Mouse (Mus musculus) MEL (cell line): ENCODE data around the gene Nhlrc4. TPM values are rescaled to one million over a fixed set of nuclear protein-coding genes. Genes with fewer than 3 reads are reported as not detected.

Experiments
- DNase-seq: peaks from one replicate; pipeline ENCODE4 v3.0.0; 2011; ENCODE audit warnings: low read depth, low spot score
- H3K27ac ChIP-seq: 2 replicates; pipeline ENCODE4 v1.5.1; 2012; ENCODE audit warnings: low read depth, mild to moderate bottlenecking, control low read depth, low read length, moderate library complexity; ENCODE audit not compliant: control insufficient read depth
- H3K27me3 ChIP-seq, 2 experiments: fragments of 150-350 bp in 1 of 2; sonication (generic) in 1 of 2; 2 replicates each; pipeline ENCODE4 v1.6.1; 2012; ENCODE audit warnings: low read length in 2 of 2, mild to moderate bottlenecking in 2 of 2, improper control_type of control experiment in 1 of 2, moderate library complexity in 1 of 2; ENCODE audit not compliant: insufficient read depth in 2 of 2, control insufficient read depth in 1 of 2
- H3K36me3 ChIP-seq, 2 experiments: 2 replicates each; pipeline ENCODE4 v1.6.1; 2012 to 2014; ENCODE audit warnings: low read length in 2 of 2, improper control_type of control experiment in 1 of 2, inconsistent platforms in 1 of 2, mild to moderate bottlenecking in 1 of 2; ENCODE audit not compliant: insufficient read depth in 2 of 2, control insufficient read depth in 1 of 2
- H3K4me1 ChIP-seq, 2 experiments: fragments of 150-350 bp in 1 of 2; sonication (generic) in 1 of 2; 2 replicates each; pipeline ENCODE4 v1.6.1; 2012; ENCODE audit warnings: low read length in 2 of 2, improper control_type of control experiment in 1 of 2, mild to moderate bottlenecking in 1 of 2; ENCODE audit not compliant: insufficient read depth in 2 of 2, control insufficient read depth in 1 of 2
- H3K4me3 ChIP-seq, 2 experiments: fragments of 150-350 bp in 1 of 2; sonication (generic) in 1 of 2; 2 replicates each; pipeline ENCODE4 v1.5.1; 2012; ENCODE audit warnings: low read depth in 2 of 2, low read length in 2 of 2, mild to moderate bottlenecking in 2 of 2, moderate library complexity in 2 of 2, control low read depth in 1 of 2, improper control_type of control experiment in 1 of 2; ENCODE audit not compliant: control insufficient read depth in 1 of 2, insufficient read depth in 1 of 2
- H3K79me2 ChIP-seq: 2 replicates; pipeline ENCODE4 v1.6.1; 2012; ENCODE audit warnings: mild to moderate bottlenecking, low read length, moderate library complexity; ENCODE audit not compliant: control insufficient read depth, poor library complexity, insufficient read depth
- H3K9ac ChIP-seq: 2 replicates; pipeline ENCODE4 v1.6.1; 2012; ENCODE audit warnings: low read depth, mild to moderate bottlenecking, control low read depth, low read length, moderate library complexity; ENCODE audit not compliant: control insufficient read depth, poor library complexity, severe bottlenecking
- H3K9me3 ChIP-seq: fragments of 150-350 bp; sonication (generic); replicated peaks from 2 replicates; pipeline ENCODE4 v1.6.1; 2012; ENCODE audit warnings: mild to moderate bottlenecking, low read length, improper control_type of control experiment, moderate library complexity; ENCODE audit not compliant: insufficient read depth
- BHLHE40 ChIP-seq: IDR thresholded peaks from 2 replicates; pipeline ENCODE4 v1.6.1; 2012; ENCODE audit warnings: low read depth, mild to moderate bottlenecking, inconsistent platforms, low read length, improper control_type of control experiment, borderline replicate concordance
- CTCF ChIP-seq, 3 experiments: IDR thresholded peaks in 2 of 3; conservative IDR thresholded peaks in 1 of 3; 2 replicates each; pipeline ENCODE4 v1.5.1; 2011 to 2012; ENCODE audit warnings: low read length in 3 of 3, low read depth in 2 of 3, mild to moderate bottlenecking in 2 of 3, improper control_type of control experiment in 1 of 3, inconsistent platforms in 1 of 3, mixed read lengths in 1 of 3, moderate library complexity in 1 of 3; ENCODE audit not compliant: control insufficient read depth in 1 of 3, insufficient read depth in 1 of 3, poor library complexity in 1 of 3, severe bottlenecking in 1 of 3
- E2F4 ChIP-seq: IDR thresholded peaks from 2 replicates; pipeline ENCODE4 v1.6.1; 2011; ENCODE audit warnings: low read depth, low read length, improper control_type of control experiment, borderline replicate concordance
- KAT2A ChIP-seq: conservative IDR thresholded peaks from 2 replicates; pipeline ENCODE4 v1.6.1; 2012; ENCODE audit warnings: low read depth, low read length, improper control_type of control experiment, inconsistent platforms
- MAZ ChIP-seq: IDR thresholded peaks from 2 replicates; pipeline ENCODE4 v1.6.1; 2012; ENCODE audit warnings: low read depth, mild to moderate bottlenecking, inconsistent platforms, low read length, improper control_type of control experiment
- MXI1 ChIP-seq: IDR thresholded peaks from 2 replicates; pipeline ENCODE4 v1.6.1; 2011; ENCODE audit warnings: mild to moderate bottlenecking, low read depth, low read length, improper control_type of control experiment
- SIN3A ChIP-seq: IDR thresholded peaks from 2 replicates; pipeline ENCODE4 v1.6.1; 2012; ENCODE audit warnings: low read length, improper control_type of control experiment, inconsistent platforms
- TAL1 ChIP-seq: IDR thresholded peaks from 2 replicates; pipeline ENCODE4 v1.6.1; 2012; ENCODE audit warnings: mild to moderate bottlenecking, inconsistent platforms, low read length, moderate library complexity, mixed read lengths
- TCF12 ChIP-seq: IDR thresholded peaks from 2 replicates; pipeline ENCODE4 v1.6.1; 2014; ENCODE audit warnings: low read depth, mild to moderate bottlenecking, inconsistent platforms, low read length, improper control_type of control experiment, moderate library complexity
- USF1 ChIP-seq: IDR thresholded peaks from 2 replicates; pipeline ENCODE4 v1.6.1; 2014; ENCODE audit warnings: low read depth, mild to moderate bottlenecking, inconsistent platforms, low read length, improper control_type of control experiment, moderate library complexity
- ZKSCAN1 ChIP-seq: IDR thresholded peaks from 2 replicates; pipeline ENCODE4 v1.6.1; 2012; ENCODE audit warnings: low read depth, mild to moderate bottlenecking, inconsistent platforms, low read length, improper control_type of control experiment, moderate library complexity
- polyA plus RNA-seq, 2 experiments: library from polyadenylated mRNA; stranded (reverse) in 1 of 2; unstranded in 1 of 2; fragments of >175 nt in 1 of 2; fragments of >200 nt in 1 of 2; gene quantifications; 2 replicates each; pipeline versions ENCODE4 v1.2.1 to v1.2.4; 2012; ENCODE audit warnings: low replicate concordance in 2 of 2, low read depth in 1 of 2; ENCODE audit not compliant: insufficient read length in 2 of 2, insufficient read depth in 1 of 2, missing spikeins in 1 of 2
- total RNA-seq: library from RNA; depleted of rRNA; stranded (reverse); fragments of 300-350 nt; gene quantifications from 2 replicates; pipeline ENCODE4 v1.2.3, GENCODE M21; 2012

The Nhlrc4 gene
- total and polyA plus RNA-seq, 3 experiments, result 0.19 to 0.23 TPM; not detected in 1

DNA sequence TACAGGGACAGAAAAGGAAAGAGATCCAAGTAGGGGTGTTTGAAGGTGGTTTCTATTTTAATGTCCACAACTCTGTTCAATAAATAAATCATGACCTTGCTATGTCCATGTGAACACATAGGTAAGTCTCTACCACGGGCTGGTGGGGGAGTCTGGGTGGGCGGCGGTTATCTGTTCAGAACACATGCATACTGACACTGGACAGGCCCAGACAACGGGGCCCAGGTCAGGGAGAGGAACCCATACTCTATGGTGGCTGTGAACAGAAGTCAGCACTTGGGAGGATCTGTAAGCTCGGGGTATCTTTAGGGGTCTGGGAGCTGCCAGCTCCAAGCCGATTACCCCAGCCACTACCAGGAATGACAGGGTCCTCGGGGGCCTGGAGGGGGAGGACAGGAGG, 1.6 kb upstream of the Nhlrc4 start:
- Histone ChIP-seq H3K27me3 (no peaks in the 10 kb centered on the region), H3K36me3 (peaks cover 0 to 13% of the 10 kb centered on the region in 2 experiments; a peak in 2 of 4 replicates), H3K27ac (no peak overlapping the region), H3K9ac (no peak overlapping the region), H3K4me3 (no peak overlapping the region), H3K79me2 (peaks cover 8% of the 10 kb centered on the region), H3K9me3 (no peaks in the 10 kb centered on the region), H3K4me1 (peaks cover 10 to 24% of the 10 kb centered on the region in 2 experiments)
- TF ChIP-seq TAL1 (0 out of 2 replicates have a peak, but pooled peaks have one; percentile 5), BHLHE40 (no peak)
- DNase-seq, result no peak

DNA sequence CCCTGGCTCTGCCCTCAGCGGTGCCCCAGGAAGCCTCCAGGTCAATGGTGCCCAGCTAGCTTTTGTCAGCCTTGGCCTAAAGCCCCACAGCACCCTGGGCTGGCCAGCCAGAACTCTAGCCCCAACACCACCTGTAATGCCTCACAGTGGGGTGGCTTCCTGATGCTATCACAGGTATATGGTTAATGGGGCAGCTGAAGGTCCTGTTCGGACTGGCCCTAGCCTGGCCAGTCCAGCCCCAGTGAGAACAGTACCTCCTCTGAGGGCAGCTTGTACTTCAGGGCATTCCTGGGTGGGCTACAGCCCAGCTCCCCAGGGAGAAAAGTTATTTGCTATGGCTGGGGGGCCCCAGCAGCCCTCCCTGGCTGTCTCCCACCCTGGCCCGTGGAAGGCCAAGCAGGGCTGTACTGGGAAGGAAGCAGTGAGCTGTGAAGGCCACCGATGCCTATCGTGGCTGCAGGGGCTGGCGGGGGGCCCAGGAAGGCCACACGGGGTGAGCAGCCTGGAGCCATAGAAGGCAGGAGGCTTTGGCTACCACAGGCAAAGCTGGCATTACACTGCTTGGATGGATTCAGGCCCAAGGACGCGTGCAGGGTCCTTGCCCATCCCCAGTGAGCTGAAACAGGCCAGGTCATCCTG, 875 bp upstream of the Nhlrc4 start:
- TF ChIP-seq MXI1, result no peak
- Histone ChIP-seq H3K9ac (no peak overlapping the region), H3K9me3 (no peaks in the 10 kb centered on the region), H3K4me1 (peaks cover 10 to 28% of the 10 kb centered on the region in 2 experiments), H3K79me2 (peaks cover 15% of the 10 kb centered on the region), H3K4me3 (no peak overlapping the region), H3K27ac (no peak overlapping the region), H3K27me3 (no peaks in the 10 kb centered on the region), H3K36me3 (peaks cover 0 to 17% of the 10 kb centered on the region in 2 experiments; a peak in 2 of 4 replicates)
- no peak for DNase-seq

DNA sequence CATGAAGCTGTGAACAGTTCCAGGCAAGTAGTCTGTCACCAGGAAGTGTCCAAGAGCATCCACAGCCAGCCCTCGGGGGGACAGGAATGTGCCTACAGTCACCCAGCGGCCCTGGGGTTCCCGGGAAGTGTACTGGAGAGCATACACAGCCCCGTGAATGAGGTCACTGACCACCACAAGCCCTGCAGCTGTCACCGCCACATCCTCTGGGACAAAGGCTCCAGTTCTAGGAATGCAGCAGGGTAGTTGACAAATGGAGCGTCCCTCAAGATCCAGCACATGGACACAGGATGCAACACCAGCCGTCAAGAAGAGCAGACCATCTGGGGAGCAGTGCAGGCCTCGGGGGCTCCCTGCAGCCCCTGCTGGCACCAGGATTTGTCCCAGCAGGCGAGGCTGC, 992 bp downstream of the Nhlrc4 start:
- no peak for TF ChIP-seq USF1
- H3K9me3 ChIP-seq, result no peaks in the 10 kb centered on the region
- peaks cover 27% of the 10 kb centered on the region for H3K79me2 ChIP-seq
- no peak overlapping the region; a peak in 1 of 4 replicates for H3K4me3 ChIP-seq
- peaks cover 0 to 17% of the 10 kb centered on the region in 2 experiments; a peak in 3 of 4 replicates for H3K36me3 ChIP-seq
- DNase-seq, result no peak
- peak overlapping the region; percentile 95 for H3K27ac ChIP-seq
- H3K9ac ChIP-seq, result peak overlapping the region; percentile 56
- H3K4me1 ChIP-seq, result peaks cover 10 to 30% of the 10 kb centered on the region in 2 experiments
- no peaks in the 10 kb centered on the region for H3K27me3 ChIP-seq

DNA sequence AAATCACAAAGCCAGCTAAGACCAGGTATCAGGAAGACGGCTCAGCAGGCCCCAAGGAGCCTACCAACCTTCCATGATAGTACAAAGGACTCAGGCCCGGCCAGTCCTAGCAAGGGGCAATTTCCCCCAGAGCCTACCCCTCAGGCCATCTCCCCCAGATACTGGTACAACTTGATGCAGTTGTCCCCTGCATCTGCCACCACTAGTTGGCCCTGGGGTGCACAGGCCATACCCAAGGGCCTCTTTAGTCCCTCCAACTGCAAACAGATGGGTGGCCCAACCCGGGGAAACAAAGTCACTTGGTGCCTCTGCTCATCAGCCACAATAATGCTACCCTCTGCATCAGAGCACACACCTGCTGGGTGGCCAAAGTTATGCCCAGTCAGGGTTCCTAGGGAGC, 1.5 kb downstream of the Nhlrc4 start:
- Histone ChIP-seq H3K36me3 (peaks cover 0 to 17% of the 10 kb centered on the region in 2 experiments; a peak in 3 of 4 replicates), H3K27ac (peak overlapping the region; percentile 95), H3K9me3 (no peaks in the 10 kb centered on the region), H3K4me1 (peaks cover 10 to 30% of the 10 kb centered on the region in 2 experiments), H3K9ac (peak overlapping the region; percentile 56), H3K79me2 (peaks cover 27% of the 10 kb centered on the region), H3K27me3 (no peaks in the 10 kb centered on the region), H3K4me3 (peak overlapping the region; percentile 0 to 78; a peak in 3 of 4 replicates)
- no peak for DNase-seq
- TF ChIP-seq E2F4 (no peak), ZKSCAN1 (no peak), SIN3A (no peak), TCF12 (no peak), KAT2A (no peak), CTCF (IDR thresholded peaks at IDR 0.05 in 2 of 3, conservative IDR thresholded peaks at IDR 0.05 in 1 of 3; ENCODE audit: control insufficient read depth in 1 of 3, insufficient read depth in 1 of 3, low read depth in 2 of 3, low read length in 3 of 3, poor library complexity in 1 of 3, severe bottlenecking in 1 of 3) (peak in 2 of 3 experiments; percentile 7 to 17; a peak in 2 of 6 replicates), MAZ (0 out of 2 replicates have a peak, but pooled peaks have one; percentile 4)
